ENCODE assay signal across 9 mouse cellular contexts in genomic region chr10:96658906-96659305, GRCm38 (mm10). TPM values are rescaled to one million over a fixed set of nuclear protein-coding genes. Genes with fewer than 3 reads are reported as not detected.
DNase-seq lines count a peak whose midpoint lies in the region; ATAC-seq lines count a peak whose summit lies in the region.
"Had no signal": no experiment of that assay in that cellular context is flagged by ENCODE, and none has a peak within 500 bp of the region (broad histone marks: within the 10 kb centered on the region; RNA-seq: fewer than 3 reads in every experiment).

No protein-coding gene starts in this region.

- H3K27me3 ChIP-seq in midbrain, embryonic 12.5 days, result no peaks in the 10 kb centered on the region
- H3K27me3 ChIP-seq: liver, embryonic 15.5 days; Patski had no signal

- H3K9me3 ChIP-seq in midbrain, embryonic 12.5 days, result no peaks in the 10 kb centered on the region
- H3K9me3 ChIP-seq: liver, embryonic 15.5 days had no signal

- no peak overlapping the region for H3K4me2 ChIP-seq in midbrain, embryonic 12.5 days (replicated peaks)
- H3K4me2 ChIP-seq: liver, embryonic 15.5 days had no signal

- peaks cover 6% of the 10 kb centered on the region for H3K4me1 ChIP-seq in midbrain, embryonic 12.5 days
- H3K4me1 ChIP-seq: liver, embryonic 15.5 days had no signal

- H3K4me3 ChIP-seq in midbrain, embryonic 12.5 days, result no peak overlapping the region
- H3K4me3 ChIP-seq: liver, embryonic 15.5 days had no signal

- H3K27ac ChIP-seq in midbrain, embryonic 12.5 days (replicated peaks), result no peak overlapping the region; the same call in 1 of the 2 replicates
- H3K27ac ChIP-seq: liver, embryonic 15.5 days had no signal

- peak; percentile 83 for ATAC-seq in midbrain, embryonic 12.5 days (ENCODE audit: low FRiP score, low read depth)
- no peak for ATAC-seq in activated CD4-positive, CD25-positive, alpha-beta regulatory T cell, adult 4 months
- ATAC-seq in erythroid progenitor cell, adult 5-6 weeks (replicated peaks; ENCODE audit: low FRiP score, poor library complexity, severe bottlenecking), result no peak
- ATAC-seq: Patski had no signal

- 7% methylated on average over 5 of the region's 5 CpGs for WGBS in midbrain, embryonic 12.5 days

- DNase-seq in brain, adult 2 months (ENCODE audit: low read depth, low spot score), result peak; percentile 89
- DNase-seq in cerebellum, adult 9-10 months, result peak; percentile 89
- peak; percentile 7 for DNase-seq in forelimb bud, embryonic 11.5 days (ENCODE audit: low read depth, low spot score)
- no peak for DNase-seq in spleen, postnatal 36 days (ENCODE audit: low spot score in 2 of 2)

- no peak overlapping the region for H3K9ac ChIP-seq in midbrain, embryonic 12.5 days (replicated peaks)
- H3K9ac ChIP-seq: liver, embryonic 15.5 days had no signal

- H3K36me3 ChIP-seq in midbrain, embryonic 12.5 days, result no peaks in the 10 kb centered on the region
- H3K36me3 ChIP-seq: liver, embryonic 15.5 days had no signal

RNA-seq across cellular contexts. Expression of gene Btg1, which starts 42.1 kb away (rescaled TPM):
- 55.8 and 63.5 TPM in 2 replicates for polyA plus RNA-seq in midbrain, embryonic 12.5 days (2016; fragmentation: Nextera tagmentation; extraction: Ambion mirVana)
- polyA plus RNA-seq in activated CD4-positive, CD25-positive, alpha-beta regulatory T cell, adult 4 months (2017; shearing (Covaris generic)), result 100 to 1,000 TPM; 187 to 198 TPM
- total RNA-seq in erythroid progenitor cell, adult 5-6 weeks (2015; ENCODE audit: low replicate concordance), result 40.4 and 46.1 TPM in 2 replicates
- 27.8 and 34.9 TPM in 2 replicates for total RNA-seq in erythroid progenitor cell, adult 5-6 weeks (2017; ENCODE audit: low replicate concordance)

Comparison
In these comparisons a context has a peak if more than half of its experiments do, and no peak if none do; other contexts are left out.
1. DNase-seq: peak in brain, adult 2 months (single experiment), cerebellum, adult 9-10 months (single experiment) and forelimb bud, embryonic 11.5 days (single experiment); none in spleen, postnatal 36 days (0 of 2).